Mouse (Mus musculus) liver, embryonic 13.5 days (tissue): Measurements from ENCODE around the gene Rab37. TPM values are rescaled to one million over a fixed set of nuclear protein-coding genes. Genes with fewer than 3 reads are reported as not detected.

ENCODE experiments used
- ATAC-seq: fragments of 200-750 bp; cut with Nextera tagmentation; 2 replicates; pipeline ENCODE4 v1.8.0; 2017; ENCODE audit warnings: low read depth, mild to moderate bottlenecking, moderate number of reproducible peaks, moderate library complexity
- DNase-seq: peaks from one replicate; pipeline ENCODE4 v3.0.0; 2022
- H3K27ac ChIP-seq: fragments of 300-500 bp; sonication (generic); 2 replicates; pipeline ENCODE4 v1.5.1; 2015; ENCODE audit warnings: moderate library complexity, mild to moderate bottlenecking, inconsistent platforms
- H3K27me3 ChIP-seq: fragments of 300-500 bp; sonication (generic); 2 replicates; pipeline ENCODE4 v1.6.1; 2015; ENCODE audit warnings: mild to moderate bottlenecking, inconsistent platforms
- H3K36me3 ChIP-seq: fragments of 300-500 bp; sonication (generic); 2 replicates; pipeline ENCODE4 v1.6.1; 2015; ENCODE audit warnings: mild to moderate bottlenecking, inconsistent platforms
- H3K4me1 ChIP-seq: fragments of 300-500 bp; sonication (generic); replicated peaks from 2 replicates; pipeline ENCODE4 v1.6.1; 2015; ENCODE audit warnings: inconsistent platforms
- H3K4me2 ChIP-seq: fragments of 300-500 bp; sonication (generic); 2 replicates; pipeline ENCODE4 v1.6.1; 2015; ENCODE audit warnings: inconsistent platforms, mild to moderate bottlenecking, moderate library complexity
- H3K4me3 ChIP-seq: fragments of 300-500 bp; sonication (generic); replicated peaks from 2 replicates; pipeline ENCODE4 v1.5.1; 2015; ENCODE audit warnings: mild to moderate bottlenecking, inconsistent platforms
- H3K9ac ChIP-seq: fragments of 300-500 bp; sonication (generic); 2 replicates; pipeline ENCODE4 v1.6.1; 2015; ENCODE audit warnings: mild to moderate bottlenecking, inconsistent platforms
- H3K9me3 ChIP-seq: fragments of 300-500 bp; sonication (generic); replicated peaks from 2 replicates; pipeline ENCODE4 v1.6.1; 2016; ENCODE audit warnings: inconsistent platforms
- WGBS: fragments of 180-500 bp; shearing (Covaris S2); methylation state at CpG from one replicate; pipeline ENCODE4 v1.1.7; 2015; ENCODE audit not compliant: insufficient replicate concordance; 5-methylcytosine and 5-hydroxymethylcytosine counted together
- polyA plus RNA-seq: library from polyadenylated mRNA; unstranded; fragments of >200 nt; fragmentation: Nextera tagmentation; extraction: Ambion mirVana; gene quantifications from 2 replicates; pipeline ENCODE4 v1.2.1, GENCODE M21; 2015

The Rab37 gene
- 3.3 and 3.6 TPM in 2 replicates for polyA plus RNA-seq

DNA sequence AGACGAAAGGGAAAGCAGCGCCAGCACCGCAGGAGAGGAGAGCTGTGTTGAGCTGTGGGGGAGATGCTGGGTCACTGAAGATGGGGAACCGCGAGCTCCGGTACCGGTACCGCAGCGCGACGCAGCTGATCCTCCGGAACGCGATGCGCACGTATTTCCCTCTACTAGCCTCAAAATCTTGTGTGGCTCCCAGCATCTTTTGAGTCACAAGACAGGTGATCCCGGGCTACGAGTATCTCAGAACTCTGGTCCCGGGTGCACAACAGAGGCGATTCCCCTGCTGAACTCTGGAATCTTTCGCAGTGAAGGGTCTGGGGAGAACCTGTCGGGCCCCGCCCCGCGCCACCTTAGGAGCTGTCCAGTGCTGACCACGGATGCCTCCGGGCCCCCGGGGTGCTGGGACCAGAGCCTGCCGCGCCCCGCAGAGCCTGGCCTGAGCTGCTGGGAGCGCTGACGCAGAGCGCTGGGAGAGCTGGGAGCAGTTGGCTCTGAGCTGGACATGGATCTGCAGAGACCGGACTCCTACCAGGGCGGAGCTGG is at the start of gene Rab37:
Gene Rab37 (plus strand): TSS at position 70 of the 540 bp plus-strand sequence.
- H3K4me1 ChIP-seq = no peaks in the 10 kb centered on the region
- no peak within 1 kb of the TSS for H3K4me2 ChIP-seq
- no peak for DNase-seq
- H3K4me3 ChIP-seq = no peak within 1 kb of the TSS
- ATAC-seq = no peak
- no peak within 1 kb of the TSS for H3K27ac ChIP-seq
- WGBS = 4% methylated on average over 36 of the region's 36 CpGs
- H3K9ac ChIP-seq = no peak within 1 kb of the TSS
- H3K27me3 ChIP-seq = peaks cover 28% of the 10 kb centered on the region
- no peaks in the 10 kb centered on the region for H3K36me3 ChIP-seq
- H3K9me3 ChIP-seq = no peaks in the 10 kb centered on the region

- ATAC-seq = no peak
- WGBS = 41% methylated on average over 2 of the region's 2 CpGs
- no peak for DNase-seq
These were observed 43.0 kb upstream of the Rab37 start, which contains the start of gene Cd300ld3 for GRCm38 (mm10) chr11:115048259-115048658. Gene Cd300ld3 (minus strand): TSS chr11:115048409.

DNA sequence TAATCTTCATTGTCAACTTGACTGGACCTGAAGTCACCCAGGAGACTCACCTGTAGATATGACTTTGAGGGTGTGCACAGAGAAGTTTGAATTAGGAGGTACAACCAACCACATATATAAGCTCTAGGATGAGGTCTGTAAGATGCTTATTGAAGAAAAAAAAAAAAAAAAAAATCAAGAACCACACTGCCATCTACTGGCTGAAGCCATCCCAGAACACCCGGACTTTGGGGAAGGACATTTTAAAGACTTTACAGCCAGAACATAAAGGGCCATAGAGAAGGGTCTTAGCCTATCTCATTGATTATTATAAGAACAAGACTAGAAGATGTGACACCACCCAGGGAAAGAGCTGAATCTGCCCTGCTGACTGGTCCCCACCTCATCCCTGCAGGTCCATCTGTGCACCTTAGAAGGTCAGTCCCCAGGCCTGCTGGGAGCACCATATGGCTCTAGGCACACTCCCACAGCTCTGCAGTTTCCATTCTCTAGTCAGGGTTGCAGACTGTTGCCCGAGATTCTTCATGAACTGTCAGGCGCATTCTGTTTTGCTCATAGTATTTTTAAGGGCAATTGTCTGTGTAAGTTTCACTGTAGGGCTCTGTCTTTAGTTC is 41.8 kb upstream of the Rab37 start:
- Histone ChIP-seq H3K4me3 (no peak overlapping the region), H3K27me3 (no peaks in the 10 kb centered on the region), H3K9me3 (no peaks in the 10 kb centered on the region), H3K9ac (no peak overlapping the region), H3K36me3 (no peaks in the 10 kb centered on the region), H3K27ac (no peak overlapping the region), H3K4me2 (no peak overlapping the region), H3K4me1 (no peaks in the 10 kb centered on the region)
- WGBS = 35% methylated on average over 3 of the region's 3 CpGs
- ATAC-seq = no peak
- no peak for DNase-seq

More at GRCm38 (mm10) chr11:115048259-115048658, 43.0 kb upstream of the Rab37 start, which contains the start of gene Cd300ld3:
- H3K27ac ChIP-seq = no peak within 1 kb of the TSS
- H3K27me3 ChIP-seq = no peaks in the 10 kb centered on the region
- no peak within 1 kb of the TSS for H3K4me3 ChIP-seq
- H3K36me3 ChIP-seq = no peaks in the 10 kb centered on the region
- no peaks in the 10 kb centered on the region for H3K4me1 ChIP-seq
- H3K4me2 ChIP-seq = no peak within 1 kb of the TSS
- no peak within 1 kb of the TSS for H3K9ac ChIP-seq
- H3K9me3 ChIP-seq = no peaks in the 10 kb centered on the region

DNA sequence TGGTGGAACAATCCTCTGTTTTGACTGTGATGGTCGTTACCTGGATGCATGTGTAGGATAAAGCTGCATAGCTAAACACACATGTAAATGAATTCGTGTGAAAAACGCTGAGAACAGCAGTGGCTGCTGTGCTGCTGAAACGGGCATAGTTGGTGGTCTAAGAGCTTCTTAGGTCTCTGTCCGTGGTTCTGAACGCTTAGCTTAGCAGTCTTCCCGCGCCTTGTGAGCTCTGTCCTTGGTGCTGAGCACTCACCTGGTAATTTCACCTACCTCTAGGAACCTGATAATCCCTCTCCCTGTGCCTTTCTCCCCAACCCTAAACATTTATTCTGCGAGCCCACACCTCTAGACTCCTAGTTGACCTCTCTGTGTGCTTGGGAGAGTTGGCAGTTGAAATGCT is 39.0 kb upstream of the Rab37 start:
- no peaks in the 10 kb centered on the region for H3K4me1 ChIP-seq
- H3K36me3 ChIP-seq = no peaks in the 10 kb centered on the region
- no peak overlapping the region for H3K27ac ChIP-seq
- H3K27me3 ChIP-seq = no peaks in the 10 kb centered on the region
- no peak overlapping the region for H3K4me2 ChIP-seq
- H3K9me3 ChIP-seq = no peaks in the 10 kb centered on the region
- H3K9ac ChIP-seq = no peak overlapping the region
- WGBS = 5% methylated on average over 9 of the region's 9 CpGs
- no peak overlapping the region for H3K4me3 ChIP-seq
- no peak for ATAC-seq
- no peak for DNase-seq

DNA sequence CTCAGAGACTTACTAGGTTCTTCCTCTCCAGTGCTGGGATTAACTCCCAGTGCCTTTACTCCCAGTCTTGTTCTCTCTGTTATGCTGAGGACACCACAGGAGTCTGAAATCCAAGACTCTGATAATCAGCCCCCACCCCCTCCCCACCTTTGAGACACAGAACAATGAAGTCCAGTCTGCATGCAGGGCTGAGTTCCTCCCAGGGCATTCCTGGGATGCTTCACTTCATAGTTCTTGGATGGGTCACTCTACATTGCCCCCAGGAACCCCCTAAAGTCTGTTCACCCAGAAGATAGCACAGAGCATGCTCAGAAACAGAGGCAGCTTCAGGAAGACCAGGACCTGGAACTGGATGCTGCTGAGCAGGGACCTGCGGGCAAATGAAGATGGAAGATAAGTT is 38.2 kb upstream of the Rab37 start:
- no peak for ATAC-seq
- H3K27me3 ChIP-seq = no peaks in the 10 kb centered on the region
- H3K4me2 ChIP-seq = no peak overlapping the region
- no peak overlapping the region for H3K4me3 ChIP-seq
- no peaks in the 10 kb centered on the region for H3K36me3 ChIP-seq
- WGBS = 70% methylated on average over 1 of the region's 1 CpGs
- H3K9ac ChIP-seq = no peak overlapping the region
- DNase-seq = no peak
- H3K4me1 ChIP-seq = no peaks in the 10 kb centered on the region
- H3K9me3 ChIP-seq = no peaks in the 10 kb centered on the region
- no peak overlapping the region for H3K27ac ChIP-seq

GRCm38 (mm10) chr11:115054537-115054936 is 36.7 kb upstream of the Rab37 start:
- Histone ChIP-seq H3K27ac (no peak overlapping the region), H3K9me3 (no peaks in the 10 kb centered on the region), H3K4me2 (no peak overlapping the region), H3K4me3 (no peak overlapping the region), H3K36me3 (no peaks in the 10 kb centered on the region), H3K4me1 (no peaks in the 10 kb centered on the region), H3K27me3 (no peaks in the 10 kb centered on the region), H3K9ac (no peak overlapping the region)
- DNase-seq (no peak), ATAC-seq (no peak)

DNA sequence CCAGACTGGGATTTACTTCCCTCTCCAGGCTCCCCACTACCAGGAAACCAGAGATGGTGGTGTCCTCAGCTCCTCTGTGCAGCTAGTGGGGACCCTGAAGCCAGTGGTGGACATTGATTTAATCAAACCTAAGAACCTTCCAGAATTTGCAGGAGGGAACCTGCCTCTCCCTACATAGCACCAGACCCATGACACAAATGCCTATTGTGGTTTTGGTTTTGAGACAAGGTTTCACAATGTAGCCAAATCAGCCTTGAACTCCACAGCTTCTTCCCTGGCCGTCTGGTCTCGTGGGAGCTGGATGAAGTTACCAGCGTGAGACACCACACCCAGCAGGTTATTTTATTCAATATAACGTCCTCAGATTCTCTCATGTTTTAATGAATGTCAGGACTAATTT is 32.5 kb upstream of the Rab37 start:
- no peak overlapping the region for H3K9ac ChIP-seq
- no peak overlapping the region for H3K4me3 ChIP-seq
- no peaks in the 10 kb centered on the region for H3K9me3 ChIP-seq
- no peak overlapping the region for H3K4me2 ChIP-seq
- 54% methylated on average over 4 of the region's 4 CpGs for WGBS
- H3K27me3 ChIP-seq = no peaks in the 10 kb centered on the region
- H3K36me3 ChIP-seq = no peaks in the 10 kb centered on the region
- no peaks in the 10 kb centered on the region for H3K4me1 ChIP-seq
- no peak for ATAC-seq
- no peak overlapping the region for H3K27ac ChIP-seq
- DNase-seq = no peak

DNA sequence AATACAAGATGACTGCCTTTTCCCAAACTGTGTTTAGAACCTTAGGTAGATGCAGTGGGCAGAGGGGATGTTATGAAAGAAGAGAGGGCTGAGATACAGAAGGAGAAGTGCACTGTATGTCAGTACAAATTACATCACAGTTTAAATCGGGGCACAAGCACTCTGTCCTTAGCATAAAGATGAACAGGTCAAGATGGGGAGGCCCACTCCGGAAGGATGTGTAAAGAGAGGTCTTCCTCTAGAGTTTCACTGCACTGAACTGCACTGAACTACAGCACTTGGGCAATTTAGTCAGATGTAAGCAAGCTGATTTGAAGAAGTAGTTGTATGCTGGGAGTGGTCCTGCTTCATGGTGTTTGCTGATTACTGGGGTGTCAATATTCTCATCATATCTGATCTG is 31.4 kb upstream of the Rab37 start:
- ATAC-seq (no peak), DNase-seq (no peak)
- Histone ChIP-seq H3K4me1 (no peaks in the 10 kb centered on the region), H3K4me2 (no peak overlapping the region), H3K36me3 (no peaks in the 10 kb centered on the region), H3K27me3 (no peaks in the 10 kb centered on the region), H3K9me3 (no peaks in the 10 kb centered on the region), H3K4me3 (no peak overlapping the region), H3K9ac (no peak overlapping the region), H3K27ac (no peak overlapping the region)
- 42% methylated on average over 2 of the region's 2 CpGs for WGBS

GRCm38 (mm10) chr11:115062077-115062476 is 29.2 kb upstream of the Rab37 start, which contains the start of gene Cd300e:
Gene Cd300e (minus strand): TSS chr11:115062177.
- Histone ChIP-seq H3K9ac (no peak within 1 kb of the TSS), H3K9me3 (no peaks in the 10 kb centered on the region), H3K27me3 (no peaks in the 10 kb centered on the region), H3K36me3 (no peaks in the 10 kb centered on the region), H3K4me1 (no peaks in the 10 kb centered on the region), H3K4me2 (no peak within 1 kb of the TSS), H3K4me3 (no peak within 1 kb of the TSS), H3K27ac (no peak within 1 kb of the TSS)
- no peak for ATAC-seq
- no peak for DNase-seq
- 8% methylated on average over 5 of the region's 5 CpGs for WGBS

- Histone ChIP-seq H3K27ac (no peak overlapping the region), H3K36me3 (no peaks in the 10 kb centered on the region), H3K9me3 (no peaks in the 10 kb centered on the region), H3K9ac (no peak overlapping the region), H3K27me3 (no peaks in the 10 kb centered on the region), H3K4me3 (no peak overlapping the region), H3K4me1 (peaks cover 8% of the 10 kb centered on the region), H3K4me2 (no peak overlapping the region)
- 42% methylated on average over 6 of the region's 6 CpGs for WGBS
- no peak for DNase-seq
- no peak for ATAC-seq
These were observed 24.5 kb upstream of the Rab37 start for GRCm38 (mm10) chr11:115066768-115067167.

DNA sequence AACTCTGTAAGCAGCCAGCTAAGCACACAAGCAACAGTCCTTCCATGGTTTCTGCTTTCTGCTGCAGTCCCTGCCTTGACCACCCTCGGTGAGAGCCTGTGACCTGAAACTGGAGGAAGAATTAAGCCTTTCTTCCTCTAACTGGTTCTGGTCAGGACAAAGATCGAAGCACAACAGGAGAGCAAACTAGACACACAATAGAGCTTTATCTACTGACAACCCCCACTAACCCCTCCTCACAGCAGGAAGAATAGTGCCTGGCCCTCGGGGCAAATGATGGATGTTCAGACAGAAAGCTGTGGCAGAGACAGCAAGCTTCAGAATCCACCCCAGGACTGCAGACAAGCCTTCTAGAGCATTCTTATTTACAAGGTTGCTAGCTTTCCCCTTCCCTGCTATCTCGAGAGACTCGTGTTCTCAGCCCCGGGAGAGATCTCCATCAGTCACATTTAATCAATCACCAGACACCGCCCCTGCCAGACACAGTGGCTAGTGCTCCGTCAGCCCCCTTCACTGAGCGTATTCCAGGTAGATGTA is 20.1 kb upstream of the Rab37 start:
- Histone ChIP-seq H3K4me1 (peaks cover 24% of the 10 kb centered on the region), H3K9me3 (no peaks in the 10 kb centered on the region), H3K4me2 (peak overlapping the region; percentile 23; the same call in 1 of the 2 replicates), H3K36me3 (no peaks in the 10 kb centered on the region), H3K4me3 (no peak overlapping the region), H3K9ac (no peak overlapping the region), H3K27ac (no peak overlapping the region), H3K27me3 (no peaks in the 10 kb centered on the region)
- 13% methylated on average over 9 of the region's 9 CpGs for WGBS
- no peak for DNase-seq
- ATAC-seq = no peak
